Mouse (Mus musculus) kidney, postnatal 0 days (tissue): Measurements from ENCODE around the gene Arid5b. TPM values are rescaled to one million over a fixed set of nuclear protein-coding genes. Genes with fewer than 3 reads are reported as not detected.

Source experiments
- ATAC-seq: fragments of 200-750 bp; cut with Nextera tagmentation; replicated peaks from 2 replicates; pipeline ENCODE4 v1.8.0; 2017; ENCODE audit warnings: low read depth, moderate number of reproducible peaks, moderate TSS enrichment, moderate library complexity; ENCODE audit not compliant: low FRiP score
- DNase-seq: peaks from one replicate; pipeline ENCODE4 v3.0.0-alpha.2; 2016; ENCODE audit warnings: low spot score
- H3K27ac ChIP-seq: fragments of 300-500 bp; sonication (generic); 2 replicates; pipeline ENCODE4 v1.5.1; 2014; ENCODE audit warnings: mild to moderate bottlenecking
- H3K27me3 ChIP-seq: fragments of 300-500 bp; sonication (generic); 2 replicates; pipeline ENCODE4 v1.6.1; 2014; ENCODE audit warnings: low read length, mixed read lengths; ENCODE audit not compliant: insufficient read depth
- H3K36me3 ChIP-seq: fragments of 300-500 bp; sonication (generic); 2 replicates; pipeline ENCODE4 v1.6.1; 2014; ENCODE audit warnings: low read length, mixed read lengths; ENCODE audit not compliant: insufficient read depth
- H3K4me1 ChIP-seq: fragments of 300-500 bp; sonication (generic); replicated peaks from 2 replicates; pipeline ENCODE4 v1.6.1; 2014; ENCODE audit warnings: antibody characterized with exemption, low read length, mixed read lengths; ENCODE audit not compliant: insufficient read depth
- H3K4me2 ChIP-seq: fragments of 300-500 bp; sonication (generic); 2 replicates; pipeline ENCODE4 v1.6.1; 2014; ENCODE audit warnings: mild to moderate bottlenecking, low read length, moderate library complexity, mixed read lengths
- H3K4me3 ChIP-seq: fragments of 300-500 bp; sonication (generic); replicated peaks from 2 replicates; pipeline ENCODE4 v1.5.1; 2014; ENCODE audit warnings: low read depth, low read length
- H3K9ac ChIP-seq: fragments of 300-500 bp; sonication (generic); 2 replicates; pipeline ENCODE4 v1.6.1; 2014; ENCODE audit warnings: low read depth, low read length
- H3K9me3 ChIP-seq: fragments of 300-500 bp; sonication (generic); replicated peaks from 2 replicates; pipeline ENCODE4 v1.6.1; 2016; ENCODE audit warnings: low read length, inconsistent platforms, mixed read lengths
- CTCF ChIP-seq: IDR thresholded peaks from 2 replicates; pipeline ENCODE4 v1.5.1; 2016; ENCODE audit warnings: antibody characterized with exemption, low read depth, mild to moderate bottlenecking, moderate library complexity
- WGBS: fragments of 180-500 bp; shearing (Covaris S2); extraction: QIAGEN DNeasy Blood & Tissue Kit; methylation state at CpG from one replicate; pipeline ENCODE4 v1.1.7; 2014; 5-methylcytosine and 5-hydroxymethylcytosine counted together
- polyA plus RNA-seq: library from polyadenylated mRNA; unstranded; fragments of >200 nt; fragmentation: Nextera tagmentation; extraction: Ambion mirVana; gene quantifications from 2 replicates; pipeline ENCODE4 v1.2.1, GENCODE M21; 2015

Gene Arid5b
- polyA plus RNA-seq, 1 experiment from 2014 or later, result 30.3 TPM

GRCm38 (mm10) chr10:68145286-68145950 lies 133.1 kb downstream of the Arid5b start:
- WGBS, result 47% methylated on average over 18 of the region's 18 CpGs
- H3K9me3 ChIP-seq, result no peaks in the 10 kb centered on the region
- H3K27me3 ChIP-seq, result no peaks in the 10 kb centered on the region
- H3K36me3 ChIP-seq, result no peaks in the 10 kb centered on the region
- ATAC-seq (no peak), DNase-seq (no peak)
- H3K27ac ChIP-seq, result no peak overlapping the region
- no peak overlapping the region for H3K4me3 ChIP-seq
- peak overlapping the region; percentile 4; the same call in 1 of the 2 replicates for H3K4me2 ChIP-seq
- peaks cover 17% of the 10 kb centered on the region; the same call in 1 of the 2 replicates for H3K4me1 ChIP-seq
- TF ChIP-seq CTCF, result no peak
- no peak overlapping the region for H3K9ac ChIP-seq

- Histone ChIP-seq H3K27ac (no peak overlapping the region), H3K36me3 (no peaks in the 10 kb centered on the region), H3K9me3 (no peaks in the 10 kb centered on the region), H3K4me3 (no peak overlapping the region), H3K9ac (no peak overlapping the region), H3K4me1 (peaks cover 19% of the 10 kb centered on the region; the same call in 1 of the 2 replicates), H3K27me3 (no peaks in the 10 kb centered on the region), H3K4me2 (no peak overlapping the region)
- ATAC-seq (no peak), DNase-seq (no peak)
- TF ChIP-seq CTCF, result no peak
- WGBS, result 91% methylated on average over 4 of the region's 4 CpGs
These were observed 136.0 kb downstream of the Arid5b start for GRCm38 (mm10) chr10:68142501-68142900.

- Histone ChIP-seq H3K27me3 (no peaks in the 10 kb centered on the region), H3K4me1 (peaks cover 27% of the 10 kb centered on the region), H3K9ac (no peak overlapping the region), H3K4me3 (no peak overlapping the region), H3K27ac (no peak overlapping the region), H3K36me3 (no peaks in the 10 kb centered on the region), H3K4me2 (no peak overlapping the region), H3K9me3 (no peaks in the 10 kb centered on the region)
- ATAC-seq, result no peak
- WGBS, result 89% methylated on average over 7 of the region's 7 CpGs
- no peak for TF ChIP-seq CTCF
- DNase-seq, result no peak
These were observed 137.0 kb downstream of the Arid5b start for GRCm38 (mm10) chr10:68141567-68141966.

GRCm38 (mm10) chr10:68140871-68141270 lies 137.7 kb downstream of the Arid5b start:
- no peak overlapping the region for H3K9ac ChIP-seq
- ATAC-seq, result no peak
- no peak for TF ChIP-seq CTCF
- 39% methylated on average over 2 of the region's 2 CpGs for WGBS
- H3K27me3 ChIP-seq, result no peaks in the 10 kb centered on the region
- no peak overlapping the region for H3K4me3 ChIP-seq
- H3K36me3 ChIP-seq, result no peaks in the 10 kb centered on the region
- DNase-seq, result no peak
- no peak overlapping the region for H3K4me2 ChIP-seq
- H3K4me1 ChIP-seq, result peaks cover 30% of the 10 kb centered on the region
- H3K9me3 ChIP-seq, result no peaks in the 10 kb centered on the region
- peak overlapping the region; percentile 50 for H3K27ac ChIP-seq

DNA sequence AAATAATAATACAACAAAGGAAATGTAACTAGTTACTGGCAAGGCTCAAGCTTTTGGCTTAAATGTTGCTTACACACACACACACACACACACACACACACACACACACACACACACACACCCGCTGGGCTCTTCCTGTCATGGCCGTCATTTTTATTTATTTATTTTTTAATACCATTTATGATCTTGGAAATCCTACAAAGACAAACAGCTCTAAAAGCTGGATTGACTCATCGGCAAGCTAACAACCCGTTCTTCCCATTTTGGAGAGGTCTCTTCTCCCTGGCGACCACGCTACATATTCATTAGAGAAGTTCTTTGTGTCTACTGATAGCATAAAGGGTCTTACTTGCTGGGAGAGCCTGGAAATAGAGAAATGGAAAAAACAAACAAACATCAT lies 138.2 kb downstream of the Arid5b start:
- Histone ChIP-seq H3K4me2 (no peak overlapping the region), H3K36me3 (no peaks in the 10 kb centered on the region), H3K4me3 (no peak overlapping the region), H3K4me1 (peaks cover 28% of the 10 kb centered on the region), H3K9ac (no peak overlapping the region), H3K9me3 (no peaks in the 10 kb centered on the region), H3K27me3 (no peaks in the 10 kb centered on the region), H3K27ac (peak overlapping the region; percentile 50)
- peak; percentile 58 for DNase-seq
- WGBS, result 70% methylated on average over 6 of the region's 6 CpGs
- ATAC-seq, result no peak
- TF ChIP-seq CTCF, result no peak

DNA sequence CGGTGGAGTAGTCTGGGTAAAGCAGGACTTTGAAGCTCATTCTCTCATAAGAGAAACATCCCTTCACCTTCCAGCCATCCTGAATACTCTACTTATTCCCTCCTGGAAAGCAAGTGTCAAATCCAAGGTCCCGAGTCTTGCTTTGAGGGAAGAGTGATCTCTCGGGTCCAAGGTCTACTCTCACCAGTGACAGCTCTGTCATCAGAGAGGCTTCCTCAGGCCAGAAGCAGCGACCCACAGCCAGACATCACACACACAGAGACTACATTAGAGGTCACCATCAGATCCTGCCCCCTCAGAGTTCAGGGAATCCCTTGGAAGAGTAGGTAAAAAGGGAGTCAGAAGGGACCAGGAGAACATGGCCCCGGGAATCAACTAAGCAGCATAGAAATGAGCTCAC lies 140.4 kb downstream of the Arid5b start:
- Histone ChIP-seq H3K4me3 (no peak overlapping the region), H3K27ac (no peak overlapping the region), H3K9me3 (no peaks in the 10 kb centered on the region), H3K36me3 (no peaks in the 10 kb centered on the region; the same call in 1 of the 2 replicates), H3K27me3 (no peaks in the 10 kb centered on the region), H3K4me1 (peaks cover 37% of the 10 kb centered on the region), H3K4me2 (no peak overlapping the region), H3K9ac (no peak overlapping the region)
- no peak for TF ChIP-seq CTCF
- WGBS, result 86% methylated on average over 5 of the region's 5 CpGs
- ATAC-seq, result peak; percentile 24; the same call in 1 of the 2 replicates
- DNase-seq, result no peak
